Mouse (Mus musculus) hindbrain, postnatal 0 days (tissue): ENCODE measurements at regions not wholly inside any gene's neighbourhood (a gene's known extent, or its start where the extent isn't known, plus 50 kb on each side); places are given as distances from the start of the nearest gene placed in this dataset.

Source experiments
- ATAC-seq: fragments of 200-750 bp; cut with Nextera tagmentation; 2 replicates; pipeline ENCODE4 v1.8.0; 2017; ENCODE audit warnings: mild to moderate bottlenecking, moderate TSS enrichment, moderate library complexity
- DNase-seq: peaks from one replicate; pipeline ENCODE4 v3.0.0-alpha.2; 2015; ENCODE audit warnings: low spot score
- H3K27ac ChIP-seq: fragments of 300-500 bp; sonication (generic); 2 replicates; pipeline ENCODE4 v1.5.1; 2014; ENCODE audit warnings: mild to moderate bottlenecking
- H3K27me3 ChIP-seq: fragments of 300-500 bp; sonication (generic); 2 replicates; pipeline ENCODE4 v1.6.1; 2014; ENCODE audit warnings: low read length, mixed read lengths; ENCODE audit not compliant: insufficient read depth
- H3K36me3 ChIP-seq: fragments of 300-500 bp; sonication (generic); 2 replicates; pipeline ENCODE4 v1.6.1; 2014; ENCODE audit warnings: low read length, mixed read lengths; ENCODE audit not compliant: insufficient read depth
- H3K4me1 ChIP-seq: fragments of 300-500 bp; sonication (generic); 2 replicates; pipeline ENCODE4 v1.6.1; 2014; ENCODE audit warnings: antibody characterized with exemption, low read length, mixed read lengths; ENCODE audit not compliant: insufficient read depth
- H3K4me2 ChIP-seq: fragments of 300-500 bp; sonication (generic); 2 replicates; pipeline ENCODE4 v1.6.1; 2014; ENCODE audit warnings: low read depth, mild to moderate bottlenecking, low read length, moderate library complexity, mixed read lengths
- H3K4me3 ChIP-seq: fragments of 300-500 bp; sonication (generic); 2 replicates; pipeline ENCODE4 v1.5.1; 2014; ENCODE audit warnings: low read length
- H3K9ac ChIP-seq: fragments of 300-500 bp; sonication (generic); replicated peaks from 2 replicates; pipeline ENCODE4 v1.6.1; 2014; ENCODE audit warnings: mild to moderate bottlenecking, low read length, moderate library complexity, mixed read lengths
- H3K9me3 ChIP-seq: fragments of 300-500 bp; sonication (generic); 2 replicates; pipeline ENCODE4 v1.6.1; 2016; ENCODE audit warnings: low read length, mixed read lengths
- CTCF ChIP-seq: IDR thresholded peaks from 2 replicates; pipeline ENCODE4 v1.5.1; 2016; ENCODE audit warnings: antibody characterized with exemption, control low read depth, low read depth
- WGBS: fragments of 180-500 bp; shearing (Covaris S2); extraction: QIAGEN DNeasy Blood & Tissue Kit; methylation state at CpG from one replicate; pipeline ENCODE4 v1.1.7; 2014; 5-methylcytosine and 5-hydroxymethylcytosine counted together

- DNase-seq (no peak), ATAC-seq (no peak)
- H3K27me3 ChIP-seq: no peaks in the 10 kb centered on the region
- 33% methylated on average over 2 of the region's 2 CpGs for WGBS
- no peaks in the 10 kb centered on the region for H3K4me1 ChIP-seq
- H3K4me2 ChIP-seq: no peak overlapping the region
- H3K4me3 ChIP-seq: no peak overlapping the region
- H3K27ac ChIP-seq: no peak overlapping the region
- no peaks in the 10 kb centered on the region for H3K36me3 ChIP-seq
- H3K9ac ChIP-seq: no peak overlapping the region
- H3K9me3 ChIP-seq: no peaks in the 10 kb centered on the region
- TF ChIP-seq CTCF: no peak
These were observed 56.1 kb upstream of the Fggy start for GRCm38 (mm10) chr4:95501164-95501563.

- H3K27ac ChIP-seq: no peak overlapping the region
- no peak for TF ChIP-seq CTCF
- no peaks in the 10 kb centered on the region for H3K27me3 ChIP-seq
- DNase-seq (peak; percentile 60), ATAC-seq (peak; percentile 69)
- H3K9me3 ChIP-seq: no peaks in the 10 kb centered on the region
- no peaks in the 10 kb centered on the region for H3K4me1 ChIP-seq
- H3K36me3 ChIP-seq: no peaks in the 10 kb centered on the region
- H3K4me3 ChIP-seq: no peak overlapping the region
- no peak overlapping the region for H3K4me2 ChIP-seq
- no peak overlapping the region for H3K9ac ChIP-seq
- 59% methylated on average over 7 of the region's 7 CpGs for WGBS
These were observed 50.0 kb upstream of the Fggy start for GRCm38 (mm10) chr4:95507141-95507945.
